Mouse (Mus musculus) layer of hippocampus, postnatal 36 days (tissue): Measurements from ENCODE around the gene Tcf25. TPM values are rescaled to one million over a fixed set of nuclear protein-coding genes. Genes with fewer than 3 reads are reported as not detected.

Source experiments
- DNase-seq, 2 experiments: peaks; one replicate each; pipeline ENCODE4 v3.0.0; 2022
- total RNA-seq, 2 experiments: library from RNA; stranded (reverse); gene quantifications; 2 replicates each; pipeline ENCODE4 v1.2.3; 2021

Gene Tcf25
- 100 to 1,000 TPM; 510 to 526 TPM for total RNA-seq

- peak; percentile 95 to 97 for DNase-seq
These were observed at the start of gene Tcf25 for GRCm38 (mm10) chr8:123373403-123374238. Tcf25 (plus strand) TSS chr8:123373753.

- no peak for DNase-seq
These were observed 45.0 kb upstream of the Tcf25 start for GRCm38 (mm10) chr8:123328552-123328951.

GRCm38 (mm10) chr8:123329350-123329749 is 44.2 kb upstream of the Tcf25 start:
- DNase-seq, result no peak

- no peak for DNase-seq
These were observed 43.6 kb upstream of the Tcf25 start for GRCm38 (mm10) chr8:123329961-123330360.

DNA sequence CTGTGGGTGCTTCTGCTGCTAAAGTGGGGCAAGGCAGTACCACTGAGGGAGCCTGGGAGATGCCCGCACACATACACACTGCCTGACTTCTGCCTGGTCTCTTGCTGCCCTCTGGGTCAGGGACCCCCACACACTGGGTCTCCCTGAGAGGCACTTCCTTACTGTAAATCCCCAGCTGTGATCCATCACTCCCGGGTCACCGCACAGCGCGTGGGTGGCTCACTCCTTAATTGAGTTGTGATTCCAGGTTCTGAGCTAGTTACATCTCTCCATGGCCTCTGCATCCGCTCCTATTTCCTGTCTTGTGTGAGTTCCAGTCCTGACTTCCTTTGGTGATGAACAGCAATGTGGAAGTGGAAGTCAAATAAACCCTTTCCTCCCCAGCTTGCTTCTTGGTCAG is 42.9 kb upstream of the Tcf25 start:
- DNase-seq, result no peak

DNA sequence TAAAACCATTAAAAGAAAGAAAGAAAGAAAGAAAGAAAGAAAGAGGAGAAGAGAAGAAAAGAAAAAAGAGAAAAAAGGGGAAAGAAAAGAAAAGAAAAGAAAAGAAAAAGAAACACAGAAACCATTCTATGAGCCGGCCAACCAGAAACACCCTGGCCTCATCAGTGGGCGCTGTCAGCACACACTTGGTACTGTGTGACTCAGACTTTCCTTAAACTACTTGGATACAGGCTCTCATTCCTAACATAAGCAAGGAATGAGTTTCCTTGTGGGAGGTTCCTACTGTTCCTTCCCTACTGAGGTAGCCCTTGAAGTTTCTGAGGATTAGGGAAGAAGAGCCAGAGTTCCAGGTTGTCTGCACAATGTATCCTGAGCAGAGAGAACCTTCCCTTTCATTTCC is 42.3 kb upstream of the Tcf25 start:
- no peak for DNase-seq

DNA sequence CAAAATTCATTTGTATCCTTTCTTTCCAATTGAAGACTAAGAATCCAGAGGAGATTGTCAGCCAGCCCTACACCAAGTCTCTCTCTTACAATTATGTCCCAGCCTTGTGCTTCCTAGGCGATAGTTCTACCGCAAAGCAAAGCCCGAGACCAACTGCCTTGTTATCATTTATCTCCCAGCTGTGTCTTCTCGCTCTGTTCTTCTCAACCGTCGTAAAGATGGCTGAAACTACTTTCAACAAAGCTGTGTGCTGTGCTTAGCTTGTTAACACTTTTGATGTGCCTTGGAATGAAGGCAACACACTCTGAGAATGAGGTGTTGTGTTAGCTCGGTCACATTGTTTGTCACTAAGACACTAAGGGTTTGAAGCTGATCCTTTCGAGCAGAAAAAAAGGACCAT is 41.7 kb upstream of the Tcf25 start:
- no peak for DNase-seq

DNA sequence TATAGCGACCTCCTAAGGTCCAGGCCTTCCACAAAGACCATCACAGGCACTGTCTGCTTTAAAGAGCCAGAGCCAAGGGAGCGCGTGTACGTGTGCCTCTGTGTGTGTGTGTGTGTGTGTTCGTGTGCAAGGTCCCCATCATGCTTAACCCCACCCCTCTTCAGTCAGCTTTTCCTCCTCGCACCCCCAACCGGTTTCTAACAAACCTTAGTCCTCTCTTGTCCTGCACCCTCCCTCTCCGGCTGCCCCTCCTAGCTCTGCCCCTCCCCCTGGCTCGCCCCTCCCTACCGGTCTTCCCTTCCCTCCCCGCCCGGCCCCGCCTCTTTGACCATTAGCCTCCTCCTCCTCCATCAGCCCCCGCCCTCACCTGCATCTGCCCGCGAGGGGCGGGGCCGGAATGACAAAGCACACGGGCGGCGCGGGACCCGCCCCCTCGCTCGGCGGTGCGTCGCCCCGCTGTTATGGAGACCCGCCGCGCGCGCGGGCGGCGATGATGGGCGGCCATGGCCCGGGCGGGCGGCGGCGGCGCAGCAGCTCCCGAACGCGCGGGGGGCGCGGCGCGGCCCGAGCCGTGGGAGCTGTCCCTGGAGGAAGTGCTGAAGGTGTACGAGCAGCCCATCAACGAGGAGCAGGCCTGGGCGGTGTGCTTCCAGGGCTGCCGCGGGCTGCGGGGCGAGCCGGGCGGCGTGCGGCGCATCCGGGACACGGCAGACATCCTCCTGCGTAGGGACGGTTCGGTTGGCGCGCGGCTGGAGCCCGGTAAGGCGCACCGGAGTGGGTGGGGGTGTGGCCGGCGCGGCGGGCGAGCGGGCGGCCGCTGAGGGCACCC is 41.1 kb upstream of the Tcf25 start, which contains the start of gene Spire2:
Gene Spire2 (plus strand): TSS at position 452 of the 829 bp plus-strand sequence.
- peak; percentile 62 to 64 for DNase-seq

GRCm38 (mm10) chr8:123333091-123333587 is 40.4 kb upstream of the Tcf25 start:
- DNase-seq, result no peak

DNA sequence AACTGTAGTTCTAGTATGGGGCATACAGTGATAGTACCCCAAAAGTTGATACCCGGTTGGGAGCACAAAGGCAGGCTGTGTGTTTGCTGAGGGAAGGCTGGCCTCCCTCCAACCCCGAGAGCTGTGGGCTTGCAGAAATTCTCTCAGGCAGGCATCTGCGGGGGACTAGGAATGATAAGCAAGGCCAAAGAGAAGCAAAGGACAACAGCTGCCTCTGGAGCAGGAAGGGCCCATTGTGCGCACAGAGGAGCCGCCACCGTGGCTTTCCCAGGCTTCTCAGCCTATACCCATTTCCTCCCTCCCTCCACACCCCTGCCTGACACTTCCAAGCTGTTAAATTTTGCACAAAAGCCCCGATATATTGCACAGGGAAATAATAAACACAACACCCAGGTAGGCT is 39.7 kb upstream of the Tcf25 start:
- no peak for DNase-seq

DNA sequence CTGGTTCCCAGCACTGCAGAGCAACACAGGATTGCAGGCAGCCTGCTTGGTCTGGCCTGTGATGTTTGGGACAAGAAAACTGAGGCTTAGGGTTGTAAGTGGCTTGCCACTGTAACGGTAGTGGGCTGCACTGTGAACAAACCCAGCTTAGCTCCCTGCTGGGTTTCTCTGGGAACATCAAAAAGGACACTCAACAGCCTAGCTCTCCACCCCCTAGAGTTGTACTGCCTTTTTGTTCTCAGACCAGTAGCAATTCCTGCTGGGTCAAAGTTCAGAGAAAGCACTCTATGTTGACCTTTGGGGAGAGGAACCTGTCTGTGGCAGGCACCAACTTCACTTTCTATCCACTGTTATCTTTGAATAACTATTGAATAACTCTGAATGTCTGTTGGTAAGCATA is 39.1 kb upstream of the Tcf25 start:
- no peak for DNase-seq

GRCm38 (mm10) chr8:123337475-123337874 is 36.1 kb upstream of the Tcf25 start:
- no peak for DNase-seq

- no peak for DNase-seq
These were observed 33.5 kb upstream of the Tcf25 start for GRCm38 (mm10) chr8:123340071-123340470.

- no peak for DNase-seq
These were observed 32.2 kb upstream of the Tcf25 start for GRCm38 (mm10) chr8:123341040-123342015.

GRCm38 (mm10) chr8:123342253-123342652 is 31.3 kb upstream of the Tcf25 start:
- DNase-seq, result no peak

DNA sequence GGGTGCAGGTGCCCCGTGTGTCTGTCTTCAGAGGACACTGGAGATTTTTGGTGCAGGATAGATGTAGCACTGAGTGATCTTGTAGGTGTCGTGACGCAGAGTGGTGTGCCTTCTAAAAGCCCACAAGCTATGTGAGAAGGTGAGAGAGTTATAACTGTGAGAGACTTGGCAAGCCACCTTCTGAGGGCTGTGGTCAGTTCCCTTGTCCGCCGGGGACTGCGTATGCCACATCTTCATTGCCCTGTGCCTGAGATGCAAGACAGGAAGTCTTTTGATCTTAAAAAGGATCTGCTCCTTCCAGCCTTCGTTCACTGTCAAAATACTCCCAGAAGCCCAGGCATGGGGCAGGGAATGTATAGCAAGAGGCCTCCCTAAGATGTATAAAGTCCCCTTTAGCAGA is 30.6 kb upstream of the Tcf25 start:
- DNase-seq, result no peak

DNA sequence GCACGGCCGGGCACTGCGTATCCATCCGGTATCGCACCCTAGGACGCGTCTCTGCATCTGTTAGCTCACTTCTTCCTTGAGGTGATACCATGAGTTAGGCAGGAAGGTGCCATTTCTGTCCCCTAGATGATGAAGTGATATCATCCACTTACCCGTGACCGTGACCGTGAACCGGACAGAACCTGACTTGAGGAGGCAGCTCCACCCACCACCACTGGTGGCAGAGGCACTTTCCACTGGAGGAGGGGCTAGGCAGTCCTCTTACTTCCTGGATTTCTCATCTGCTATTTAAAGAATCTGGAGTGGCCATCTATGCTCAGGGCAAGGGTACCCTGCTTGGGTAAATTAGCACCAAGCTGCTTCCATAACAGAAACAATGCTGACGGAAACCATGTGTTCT is 30.1 kb upstream of the Tcf25 start:
- no peak for DNase-seq

- no peak for DNase-seq
These were observed 28.4 kb upstream of the Tcf25 start for GRCm38 (mm10) chr8:123345135-123345534.

- DNase-seq, result no peak
These were observed 27.7 kb upstream of the Tcf25 start for GRCm38 (mm10) chr8:123345856-123346255.

DNA sequence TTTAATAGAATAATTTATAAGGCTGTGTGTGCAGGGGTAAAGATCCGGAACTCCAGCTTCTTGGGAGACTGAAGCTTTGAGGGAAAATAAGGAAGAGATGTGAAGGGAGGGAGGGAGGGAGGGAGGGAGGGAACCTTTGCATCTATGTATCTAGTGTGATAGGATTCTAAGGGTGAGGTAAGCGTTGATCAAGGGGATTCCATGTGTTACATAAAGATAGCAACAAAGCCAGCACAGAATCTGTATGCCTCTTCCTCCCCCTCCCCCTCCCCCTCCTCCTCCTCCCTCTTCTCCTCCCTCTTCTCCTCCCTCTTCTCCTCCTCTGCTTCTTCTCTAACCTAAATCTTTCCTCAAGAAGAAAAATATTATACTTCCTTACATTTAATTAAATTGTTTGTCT is 26.3 kb upstream of the Tcf25 start:
- no peak for DNase-seq

DNA sequence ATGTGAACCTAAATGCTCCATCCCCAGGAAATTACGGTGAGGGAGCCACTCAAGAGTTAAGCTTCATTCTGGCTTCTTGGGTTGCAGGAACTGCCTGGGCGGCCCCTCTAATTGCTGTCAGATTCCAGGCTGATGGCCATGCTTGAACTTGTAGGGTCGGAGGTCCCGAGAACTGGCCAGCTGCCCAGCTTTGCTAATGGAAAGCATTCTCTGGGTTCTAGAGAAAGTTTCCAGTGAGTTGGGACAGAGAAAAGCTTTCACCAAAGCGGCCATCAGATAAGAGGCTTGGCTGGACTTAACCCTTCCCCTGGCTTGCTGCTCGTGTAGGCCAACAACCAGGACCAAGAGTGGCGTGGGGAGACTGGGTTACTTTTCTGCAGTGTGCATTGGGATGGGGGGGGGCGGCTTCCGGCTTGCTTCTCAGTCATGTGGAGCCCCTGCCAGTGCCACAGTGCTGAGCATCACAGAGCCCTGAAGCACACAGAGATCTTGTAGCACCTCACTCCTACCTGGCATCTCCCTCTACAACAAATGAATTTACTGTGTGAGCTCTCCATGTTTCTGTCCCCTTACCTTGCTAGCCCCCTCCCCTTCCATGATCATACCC is 25.2 kb upstream of the Tcf25 start:
- DNase-seq, result no peak

GRCm38 (mm10) chr8:123349073-123349472 is 24.5 kb upstream of the Tcf25 start:
- DNase-seq, result no peak
